Mouse (Mus musculus): ENCODE data around the gene Rbfox1.

DNA sequence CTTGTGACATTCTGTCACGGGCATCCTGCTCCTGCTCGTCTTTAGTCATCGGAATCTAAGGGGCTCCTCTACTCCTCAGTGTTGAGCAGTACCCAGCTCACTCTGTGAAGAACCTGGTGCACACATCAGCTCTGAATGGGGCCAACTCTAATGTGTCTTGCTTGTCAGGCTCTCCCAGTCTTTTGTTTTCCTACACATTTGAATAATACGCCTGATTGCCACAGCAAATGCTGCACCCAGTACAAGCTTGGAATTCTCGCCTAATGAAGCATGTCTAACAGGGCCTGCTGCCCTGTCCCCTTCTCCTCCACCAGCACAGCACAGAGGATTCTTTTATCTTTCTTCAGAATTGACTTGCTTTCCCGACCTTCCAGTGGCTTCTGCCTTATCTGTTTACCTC, 1261.3 kb downstream of the Rbfox1 start:
- TF ChIP-seq POLR2A (IDR thresholded peaks at IDR 0.05; ENCODE audit: insufficient read depth, low read depth, low read length) (no peak), CTCF (IDR thresholded peaks at IDR 0.05; ENCODE audit: insufficient read depth, low read depth, low read length) (no peak)

Data from olfactory bulb, adult 2 months (tissue).